Mouse (Mus musculus): ENCODE measurements around the gene Vmn2r14. TPM values are rescaled to one million over a fixed set of nuclear protein-coding genes. Genes with fewer than 3 reads are reported as not detected.

Gene Vmn2r14
- polyA plus RNA-seq (2014; fragmentation: Illumina TruSeq; extraction: RNeasy Lipid Tissue Mini Kit (QIAGEN cat#74804); ENCODE audit: low read depth, low replicate concordance) = 0.06 TPM

GRCm38 (mm10) chr5:109224608-109225007 lies at the start of gene Vmn2r14:
TSS of gene Vmn2r14 (minus strand) at chr5:109224708.

GRCm38 (mm10) chr5:109192099-109192498 lies 32.4 kb downstream of the Vmn2r14 start, which contains the start of gene Vmn2r13:
TSS of gene Vmn2r13 (minus strand) at chr5:109192199.

Other genes with a start within 250 kb of the Vmn2r14 start
- not detected for gene Vmn2r10, start 218.2 kb downstream of the Vmn2r14 start, polyA plus RNA-seq (2014; fragmentation: Illumina TruSeq; extraction: RNeasy Lipid Tissue Mini Kit (QIAGEN cat#74804); ENCODE audit: low read depth, low replicate concordance)
- not detected for gene Vmn2r11, start 165.1 kb downstream of the Vmn2r14 start, polyA plus RNA-seq (2014; fragmentation: Illumina TruSeq; extraction: RNeasy Lipid Tissue Mini Kit (QIAGEN cat#74804); ENCODE audit: low read depth, low replicate concordance)
- gene Vmn2r12, start 126.8 kb downstream of the Vmn2r14 start, polyA plus RNA-seq (2014; fragmentation: Illumina TruSeq; extraction: RNeasy Lipid Tissue Mini Kit (QIAGEN cat#74804); ENCODE audit: low read depth, low replicate concordance) = not detected
- 0.23 TPM for gene Vmn2r13, start 32.5 kb downstream of the Vmn2r14 start, polyA plus RNA-seq (2014; fragmentation: Illumina TruSeq; extraction: RNeasy Lipid Tissue Mini Kit (QIAGEN cat#74804); ENCODE audit: low read depth, low replicate concordance)
- gene Vmn2r15, start 72.9 kb upstream of the Vmn2r14 start, polyA plus RNA-seq (2014; fragmentation: Illumina TruSeq; extraction: RNeasy Lipid Tissue Mini Kit (QIAGEN cat#74804); ENCODE audit: low read depth, low replicate concordance) = not detected
- gene Vmn2r16, start 105.5 kb upstream of the Vmn2r14 start, polyA plus RNA-seq (2014; fragmentation: Illumina TruSeq; extraction: RNeasy Lipid Tissue Mini Kit (QIAGEN cat#74804); ENCODE audit: low read depth, low replicate concordance) = not detected
- not detected for gene Vmn2r17, start 195.0 kb upstream of the Vmn2r14 start, polyA plus RNA-seq (2014; fragmentation: Illumina TruSeq; extraction: RNeasy Lipid Tissue Mini Kit (QIAGEN cat#74804); ENCODE audit: low read depth, low replicate concordance)

Data from adrenal gland, adult 10 weeks (tissue).